Mouse (Mus musculus) T-helper 2 cell (primary cell): ENCODE measurements around the gene Hes3.

Experiments used
- in situ Hi-C: fragments of 300-600 bp; cut with MboI, MseI; formaldehyde crosslinking; loops from one replicate; pipeline ENCODE4 v1.15.1; 2025; ENCODE audit warnings: high pct_unique_total_duplicates

The Hes3 gene

GRCm38 (mm10) chr4:152282721-152283120, 8.7 kb downstream of the Hes3 start:
- in situ Hi-C loops: loop anchor here (5.0 kb wide), 1 partner anchor 110 kb away; no protein-coding TSS in a partner anchor

GRCm38 (mm10) chr4:152281601-152282000, 9.9 kb downstream of the Hes3 start:
- in situ Hi-C loops: loop anchor here (5.0 kb wide), 1 partner anchor 109 kb away; no protein-coding TSS in a partner anchor

- in situ Hi-C loops: no loop called here
These were observed 12.5 kb downstream of the Hes3 start for GRCm38 (mm10) chr4:152278986-152279385.

GRCm38 (mm10) chr4:152277916-152278315, 13.5 kb downstream of the Hes3 start:
- in situ Hi-C loops: no loop called here

GRCm38 (mm10) chr4:152276389-152277347, 14.8 kb downstream of the Hes3 start:
- in situ Hi-C loops: no loop called here

GRCm38 (mm10) chr4:152274681-152275131, 16.8 kb downstream of the Hes3 start:
- in situ Hi-C loops: no loop called here

GRCm38 (mm10) chr4:152273621-152274236, 17.7 kb downstream of the Hes3 start, which contains the start of gene Gpr153:
Gpr153 (plus strand) TSS chr4:152274232.
- in situ Hi-C loops: no loop called here

- in situ Hi-C loops: no loop called here
These were observed 18.3 kb downstream of the Hes3 start for GRCm38 (mm10) chr4:152273191-152273590.

- in situ Hi-C loops: no loop called here
These were observed 18.9 kb downstream of the Hes3 start for GRCm38 (mm10) chr4:152272449-152273049.

GRCm38 (mm10) chr4:152272006-152272405, 19.5 kb downstream of the Hes3 start:
- in situ Hi-C loops: no loop called here

- in situ Hi-C loops: no loop called here
These were observed 20.1 kb downstream of the Hes3 start for GRCm38 (mm10) chr4:152271334-152271733.

- in situ Hi-C loops: no loop called here
These were observed 20.9 kb downstream of the Hes3 start for GRCm38 (mm10) chr4:152270599-152270998.

- in situ Hi-C loops: no loop called here
These were observed 21.5 kb downstream of the Hes3 start for GRCm38 (mm10) chr4:152269967-152270366.

- in situ Hi-C loops: no loop called here
These were observed 23.6 kb downstream of the Hes3 start for GRCm38 (mm10) chr4:152267748-152268369.

GRCm38 (mm10) chr4:152266236-152266895, 25.1 kb downstream of the Hes3 start:
- in situ Hi-C loops: no loop called here

GRCm38 (mm10) chr4:152265791-152266190, 25.7 kb downstream of the Hes3 start:
- in situ Hi-C loops: no loop called here

- in situ Hi-C loops: no loop called here
These were observed 26.4 kb downstream of the Hes3 start for GRCm38 (mm10) chr4:152264867-152265568.

GRCm38 (mm10) chr4:152264177-152264530, 27.3 kb downstream of the Hes3 start:
- in situ Hi-C loops: no loop called here

- in situ Hi-C loops: no loop called here
These were observed 27.8 kb downstream of the Hes3 start for GRCm38 (mm10) chr4:152263512-152264176.

GRCm38 (mm10) chr4:152263089-152263488, 28.4 kb downstream of the Hes3 start:
- in situ Hi-C loops: no loop called here
